Mouse (Mus musculus): ENCODE measurements at regions not wholly inside any gene's neighbourhood (a gene's known extent, or its start where the extent isn't known, plus 50 kb on each side); places are given as distances from the start of the nearest gene placed in this dataset.

DNA sequence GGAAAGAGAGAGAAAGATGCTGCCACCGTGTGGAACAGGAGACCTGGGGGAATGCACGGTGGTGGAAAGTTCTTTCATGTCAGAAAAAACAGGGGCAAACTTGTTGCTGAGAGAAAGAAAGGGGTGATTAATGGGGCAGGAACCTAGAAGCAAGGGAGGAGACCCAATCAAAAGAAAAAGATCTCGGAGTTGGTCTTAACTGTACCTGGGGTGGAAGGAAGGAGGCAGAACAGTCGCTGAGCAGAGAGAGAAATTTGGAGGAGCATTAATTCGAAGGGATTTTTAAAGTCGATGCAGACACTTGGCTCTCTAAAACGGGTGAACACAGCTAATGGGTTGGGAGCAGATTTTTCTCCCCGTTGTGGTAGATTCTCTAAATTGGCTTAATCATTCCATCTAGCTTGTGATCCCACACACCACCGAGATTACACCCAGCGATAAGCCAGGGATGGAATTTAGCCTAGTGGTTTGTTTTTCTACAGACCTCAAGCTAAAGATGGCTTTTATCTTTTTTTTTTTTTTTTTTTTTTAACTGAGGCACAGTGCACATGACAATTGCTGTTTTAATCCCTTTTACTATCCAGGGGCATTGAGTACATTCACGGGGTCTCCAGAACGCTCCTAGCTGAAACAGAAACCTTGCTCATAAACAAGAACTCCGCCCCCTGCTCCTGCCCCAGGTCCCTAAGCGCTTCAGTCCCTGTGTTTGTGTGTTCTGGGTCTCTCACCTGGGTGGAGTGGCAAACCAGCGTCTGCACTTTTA is 73.1 kb upstream of the Cpm start:
- DNase-seq, result no peak

DNA sequence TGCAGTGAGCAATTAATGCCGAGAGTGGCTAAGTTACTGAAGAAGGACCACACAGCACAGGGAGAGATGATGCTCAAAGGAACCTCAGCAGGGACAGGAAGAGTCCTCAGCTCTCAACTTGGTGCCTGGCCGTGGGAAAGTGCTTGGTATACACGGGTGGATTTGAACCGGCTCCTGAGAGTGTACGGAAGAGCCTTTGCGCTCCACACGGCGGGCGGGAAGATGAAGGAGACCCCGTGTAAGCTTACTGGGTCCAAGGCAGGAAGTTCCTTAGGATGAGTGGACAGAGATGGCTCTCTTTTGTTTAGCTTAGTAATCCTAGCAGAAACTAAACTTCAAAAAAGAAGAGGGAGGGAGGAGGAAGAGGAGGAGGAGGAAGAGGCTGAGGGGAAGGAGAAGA is 73.8 kb upstream of the Cpm start:
- DNase-seq, result no peak

DNA sequence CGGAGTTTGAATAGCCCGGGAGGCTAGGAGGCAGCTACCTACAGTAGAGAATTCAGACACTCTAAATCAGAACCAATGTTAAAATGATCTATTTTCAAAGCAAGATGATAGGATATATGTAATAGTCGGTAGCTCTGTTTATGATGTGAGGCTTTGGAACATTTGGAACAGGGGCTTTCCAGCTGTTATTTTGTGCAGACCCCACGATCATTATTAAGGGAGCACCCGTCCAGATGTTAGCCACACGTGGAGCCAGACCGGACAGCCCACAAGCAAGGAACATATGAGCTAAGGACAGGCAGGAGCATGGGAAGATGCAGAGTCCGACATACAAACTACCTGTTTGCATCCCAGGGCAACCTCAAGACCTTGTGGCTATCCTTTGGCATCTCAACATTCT is 74.3 kb upstream of the Cpm start:
- no peak for DNase-seq

DNA sequence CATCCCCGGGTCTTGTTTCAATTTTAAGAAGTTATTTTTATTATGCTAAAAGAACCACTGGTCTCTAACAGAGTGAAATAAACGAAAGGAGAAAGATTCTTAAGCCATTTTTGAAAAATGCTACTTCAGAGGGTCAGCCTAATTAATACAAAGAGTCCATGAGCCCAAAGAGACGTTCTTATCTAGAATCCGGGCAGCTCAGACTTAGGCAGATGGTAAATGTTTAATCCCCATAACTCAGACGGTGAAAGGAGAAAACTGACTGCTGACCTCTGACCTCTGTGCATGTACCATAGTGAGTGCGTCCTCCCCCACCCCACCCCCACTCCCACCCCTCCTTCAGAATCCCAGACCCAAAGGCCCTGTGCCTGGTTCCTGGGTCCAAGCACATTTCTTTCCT is 74.8 kb upstream of the Cpm start:
- no peak for DNase-seq

DNA sequence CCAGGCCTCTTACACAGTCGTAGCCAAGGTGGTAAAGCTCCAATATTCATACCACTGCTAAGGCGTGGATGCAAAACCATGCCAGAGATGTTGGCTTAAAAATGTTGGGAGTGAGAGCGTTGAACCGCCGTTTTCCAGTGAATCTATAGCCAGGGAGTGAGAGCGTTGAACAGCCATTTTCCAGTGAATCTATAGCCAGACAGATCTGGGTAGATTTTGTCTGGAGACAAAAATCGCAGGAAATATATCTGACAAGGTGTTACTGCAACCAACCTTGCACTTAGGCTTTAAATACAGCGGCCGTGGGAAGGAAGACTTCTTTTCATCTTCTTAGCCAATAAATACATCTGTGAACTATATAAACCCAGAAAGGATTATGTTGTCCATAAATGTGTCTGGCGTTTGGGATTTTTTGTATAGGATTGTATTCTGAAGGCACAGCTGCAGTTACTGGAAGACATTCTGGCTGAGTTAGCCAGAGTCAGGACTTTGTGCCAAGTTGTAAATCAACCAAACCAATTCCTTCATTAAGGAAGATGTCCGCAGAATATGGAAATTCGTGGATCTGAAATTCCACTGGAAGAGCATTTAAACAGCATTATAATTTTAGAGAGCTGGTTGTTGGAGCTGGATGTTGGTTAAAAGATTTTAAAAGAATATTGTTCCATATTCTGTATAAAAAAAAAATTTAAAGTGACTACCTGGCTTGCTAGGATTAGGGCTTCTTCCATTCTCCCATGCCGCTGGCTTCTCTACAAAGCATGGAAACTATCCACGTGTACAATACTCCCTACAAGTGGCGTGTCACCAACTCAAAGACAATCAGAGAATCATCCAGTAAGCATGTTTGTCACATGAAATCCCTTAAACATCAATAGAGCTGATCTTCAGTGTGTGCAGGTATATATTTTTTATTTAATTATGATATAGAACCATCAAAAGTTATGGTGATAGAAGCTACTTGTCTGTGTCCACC is 75.8 kb upstream of the Cpm start:
- no peak for DNase-seq

DNA sequence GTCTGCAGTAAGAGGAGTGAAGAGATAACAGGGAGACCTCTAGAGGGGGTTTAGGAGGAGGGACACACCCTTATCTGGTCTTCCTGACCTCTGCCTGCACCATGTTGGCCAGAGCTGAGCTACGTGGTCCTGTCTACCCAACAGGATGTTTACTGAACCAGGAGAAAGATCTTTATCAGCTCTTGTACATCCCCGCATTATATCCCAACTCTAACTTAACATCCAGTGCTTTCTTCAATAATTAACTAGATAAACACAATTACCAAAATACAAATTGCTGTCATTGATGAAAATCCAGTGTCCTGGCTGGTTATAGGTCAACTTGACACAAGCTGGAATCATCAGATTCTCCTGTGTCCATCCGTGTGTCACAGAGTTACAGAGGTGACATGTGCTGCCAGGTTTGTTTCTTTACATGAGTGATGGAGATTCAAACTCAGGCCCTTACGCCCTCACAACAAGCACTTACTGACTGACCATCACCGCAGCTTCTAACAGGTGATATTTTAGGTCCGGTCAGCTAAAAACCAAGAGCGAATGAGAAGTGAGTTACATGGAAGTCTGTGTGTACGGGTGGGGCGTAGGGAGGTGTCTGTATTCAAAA is 77.1 kb upstream of the Cpm start:
- DNase-seq, result no peak

DNA sequence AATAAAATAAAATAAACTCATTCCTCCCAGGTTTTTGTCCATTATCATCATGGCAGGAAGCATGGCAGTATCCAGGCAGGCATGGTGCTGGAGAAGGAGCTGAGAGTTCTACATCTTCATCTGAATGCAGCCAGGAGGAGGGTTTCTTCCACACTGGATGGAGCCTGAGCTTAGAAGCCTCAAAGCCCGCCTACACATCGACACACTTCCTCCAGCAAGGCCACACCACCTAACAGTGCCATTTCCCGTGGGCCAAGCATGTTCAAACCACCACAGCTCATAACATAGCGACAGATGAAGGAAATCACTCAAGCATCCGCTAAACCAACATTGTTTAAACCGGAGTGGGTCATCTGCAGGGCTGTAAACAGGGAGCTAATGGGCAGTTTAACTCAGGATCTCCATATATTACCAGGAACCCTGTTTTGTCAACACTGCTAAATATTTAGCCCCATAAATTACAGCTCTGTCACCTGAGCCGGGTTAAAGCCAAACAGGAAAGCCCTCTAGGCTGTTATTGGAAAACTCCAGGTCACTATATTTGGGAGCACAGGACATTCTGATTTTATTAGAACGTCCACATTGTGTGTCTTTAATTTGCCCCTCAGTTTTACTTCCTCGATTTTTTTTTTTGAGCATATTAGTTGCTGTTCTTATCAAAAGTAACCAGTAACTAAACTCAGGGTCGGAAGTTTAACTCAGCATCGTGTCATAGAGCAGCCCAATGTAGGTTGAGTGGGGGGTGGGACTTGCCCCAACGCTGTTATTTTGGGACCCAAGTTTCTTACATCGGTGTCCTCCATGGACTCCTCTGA is 77.9 kb upstream of the Cpm start:
- DNase-seq, result no peak

DNA sequence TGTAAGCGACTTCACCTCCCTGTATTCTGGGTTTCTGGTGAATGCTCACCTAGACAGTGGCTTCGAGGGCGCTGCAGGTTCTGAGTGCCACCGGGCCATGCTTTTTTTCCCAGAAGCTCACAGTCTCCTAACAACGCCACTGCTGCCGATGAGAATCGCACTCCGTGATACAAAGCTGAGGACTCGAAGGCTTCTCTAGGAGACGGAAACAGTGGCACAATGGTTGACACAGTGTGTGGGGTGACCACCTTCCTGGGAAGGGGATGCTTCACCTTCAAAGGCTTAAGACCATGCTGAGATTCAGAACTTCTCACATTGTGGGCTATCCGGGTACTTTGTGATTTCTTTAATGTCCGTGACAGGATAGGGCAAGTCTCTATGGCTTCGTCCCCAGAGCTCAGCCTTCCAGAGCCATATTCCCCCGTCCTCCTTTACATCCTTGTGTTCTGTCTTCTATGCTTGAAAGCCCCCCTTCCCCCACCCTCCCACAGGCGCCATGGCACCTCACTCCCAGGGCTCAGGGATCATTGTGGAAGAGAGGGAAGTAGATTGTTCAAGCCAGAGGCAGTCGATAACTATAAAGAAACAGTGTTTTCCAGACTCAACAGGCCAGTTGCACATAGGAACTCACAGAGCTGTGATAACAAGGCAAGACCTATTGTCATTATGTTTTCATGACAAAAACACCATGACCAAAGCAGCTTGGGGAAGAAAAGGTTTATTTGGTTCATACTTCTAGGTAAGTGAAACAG is 79.3 kb upstream of the Cpm start:
- no peak for DNase-seq

DNA sequence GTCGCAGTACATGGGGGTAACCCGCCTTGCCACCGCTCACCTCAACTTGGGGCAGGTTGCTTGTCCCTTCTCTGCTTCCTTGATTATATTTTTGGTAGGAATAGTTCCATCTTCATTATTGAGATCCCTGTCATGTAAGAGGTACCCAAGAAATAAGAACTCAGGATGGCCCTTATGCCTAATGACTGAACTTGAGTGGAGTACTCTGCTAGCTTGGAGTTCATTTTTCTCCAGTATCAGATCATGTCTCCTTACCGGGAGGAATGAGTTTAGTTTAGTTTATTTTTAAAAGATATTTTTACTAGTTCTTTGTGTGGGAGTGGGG is 79.8 kb upstream of the Cpm start:
- DNase-seq, result no peak

DNA sequence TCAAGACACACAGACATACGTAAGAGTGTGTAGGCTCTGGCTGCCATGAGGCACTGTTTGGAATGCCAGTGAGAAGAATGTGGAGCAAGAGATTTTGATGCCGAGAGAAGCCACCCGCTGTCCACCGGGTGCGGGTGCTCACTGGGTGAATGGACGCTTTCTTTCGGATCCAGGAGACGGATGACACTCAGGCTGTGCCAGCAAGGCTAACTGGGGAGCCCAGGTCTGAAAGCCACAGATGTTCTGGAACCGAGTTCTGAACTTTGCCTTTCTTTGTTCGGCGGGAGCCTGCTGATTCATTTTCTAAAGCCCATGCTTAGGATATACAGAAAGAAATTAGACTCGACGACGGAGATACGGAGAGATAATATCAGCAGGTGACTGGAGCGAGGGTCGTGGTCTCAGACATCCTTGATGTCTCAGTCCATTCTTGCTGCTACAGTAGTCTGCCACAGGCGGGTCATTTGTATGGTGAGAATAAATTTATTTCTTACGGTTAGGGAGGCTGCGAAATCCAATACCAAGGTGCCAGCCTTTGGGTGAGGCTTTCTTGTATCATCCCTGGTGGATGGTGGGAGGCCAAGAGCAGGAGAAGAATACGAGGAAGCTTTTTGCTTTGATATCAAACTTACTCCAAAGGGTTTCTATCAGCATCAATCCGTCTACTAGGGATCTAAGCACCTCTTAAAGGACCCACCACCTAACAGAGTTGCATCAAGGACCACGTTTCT is 80.4 kb upstream of the Cpm start:
- no peak for DNase-seq

DNA sequence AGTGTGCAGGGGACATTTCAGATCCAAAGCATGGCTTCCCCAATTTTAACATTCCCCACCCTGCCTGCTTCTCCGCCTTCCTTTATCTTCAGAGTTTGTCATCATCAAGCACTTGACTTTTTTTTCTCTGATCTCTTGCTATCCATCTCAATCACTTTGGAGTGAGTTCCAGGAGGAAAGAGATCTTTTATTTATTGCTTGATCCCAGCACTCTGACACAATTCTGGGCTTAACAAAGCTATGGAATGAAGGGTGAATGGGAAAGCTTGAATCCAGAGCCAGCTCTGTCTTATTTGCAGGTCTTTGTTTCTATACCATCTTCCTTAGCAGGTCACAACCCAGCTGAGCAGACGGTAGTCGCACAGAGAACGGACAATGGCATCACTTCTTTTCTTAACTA is 81.0 kb upstream of the Cpm start:
- DNase-seq, result no peak

DNA sequence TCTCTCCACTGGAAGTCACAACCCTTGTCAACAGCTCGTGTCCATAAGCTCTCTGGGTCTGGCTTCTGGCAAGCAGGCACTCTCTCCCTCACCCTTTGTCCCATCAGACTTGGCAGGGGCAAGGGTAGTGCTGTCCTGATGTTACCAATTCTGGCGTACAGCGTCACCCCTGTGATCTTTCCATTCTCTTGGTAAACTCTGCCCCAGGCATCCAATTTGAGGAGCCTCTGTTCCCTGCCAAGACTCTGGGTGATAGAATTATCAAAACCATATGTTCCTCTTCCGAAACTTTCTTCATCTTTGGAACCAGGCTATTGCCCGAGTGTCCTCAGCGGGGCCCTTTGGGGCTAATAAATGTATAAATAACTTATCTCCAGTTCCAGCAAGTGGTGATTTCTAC is 82.0 kb upstream of the Cpm start:
- no peak for DNase-seq

DNA sequence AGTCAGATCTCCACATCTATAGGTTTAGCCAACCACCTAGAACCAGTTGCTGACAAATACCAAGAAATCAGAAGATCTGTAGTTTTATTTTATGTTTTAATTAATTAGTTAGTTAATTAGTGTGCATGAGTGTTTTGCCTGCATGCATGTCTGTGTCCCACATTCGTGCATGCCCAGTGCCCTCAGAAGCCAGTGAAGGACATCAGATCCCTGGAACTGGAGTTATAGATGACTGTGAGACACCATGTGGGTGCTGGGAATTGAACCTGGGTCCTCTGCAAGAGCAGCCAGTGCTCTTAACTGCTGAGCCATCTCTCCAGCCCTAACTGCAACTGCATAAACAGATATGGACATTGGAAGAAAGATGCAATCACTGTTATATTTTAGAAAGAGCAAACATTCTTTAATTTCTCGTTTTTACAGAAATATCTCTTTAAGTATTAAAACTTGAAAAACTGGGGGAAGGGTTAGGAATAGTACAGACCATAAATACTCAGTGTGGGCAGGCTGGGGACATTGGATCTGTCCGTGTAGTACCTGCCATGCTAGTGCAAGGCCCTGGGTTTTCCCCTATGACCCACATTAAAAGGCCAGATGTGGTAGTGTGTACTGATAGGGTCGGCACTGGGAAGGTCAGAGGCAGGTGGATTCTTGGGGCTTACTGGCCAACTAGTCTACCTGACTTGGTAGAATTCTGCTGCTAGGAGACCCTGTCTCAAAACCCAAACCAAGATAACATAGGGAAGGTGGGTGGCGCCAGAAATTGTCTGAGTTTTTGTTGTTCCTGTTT is 83.3 kb upstream of the Cpm start:
- no peak for DNase-seq

DNA sequence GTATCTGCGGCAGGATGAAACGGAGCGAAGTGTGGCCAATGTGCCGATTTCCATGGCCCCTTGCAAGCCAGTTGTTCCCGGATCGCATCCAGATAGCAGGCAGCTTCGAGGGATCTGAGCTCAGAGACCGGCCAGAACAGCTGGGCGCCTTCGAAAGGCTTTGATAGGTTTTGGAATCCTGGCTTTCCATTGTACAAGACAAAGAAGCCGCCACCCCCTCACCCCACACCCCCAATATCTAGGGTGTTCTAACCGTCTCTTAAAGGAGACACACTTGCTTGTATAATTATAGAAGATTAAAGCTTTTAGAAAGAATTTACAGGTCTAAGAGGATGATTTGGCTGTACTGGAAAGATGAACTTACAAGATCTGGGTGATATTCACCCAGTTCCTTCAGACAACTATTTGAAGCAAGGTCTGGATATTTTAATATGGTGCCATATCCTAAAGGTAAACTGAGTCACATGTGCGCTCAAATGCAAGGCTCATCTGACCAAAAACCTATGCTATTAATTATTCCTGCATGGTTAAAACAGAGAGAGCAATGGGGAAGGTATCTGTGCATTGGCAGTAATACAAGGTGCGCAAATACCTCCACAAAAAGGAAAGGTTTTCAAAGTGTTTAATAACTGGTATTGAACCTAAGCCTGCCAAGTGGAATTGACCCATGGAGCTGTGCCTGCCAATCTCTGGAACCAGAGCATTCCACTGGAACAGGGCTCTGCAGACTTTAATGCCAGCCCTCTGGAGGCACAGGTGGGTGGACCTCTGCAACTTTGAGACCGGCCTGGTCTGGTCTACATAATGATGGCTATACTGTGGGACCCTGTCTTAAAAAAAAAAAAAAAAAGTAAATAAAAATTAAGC is 84.4 kb upstream of the Cpm start:
- peak; percentile 30 for DNase-seq

DNA sequence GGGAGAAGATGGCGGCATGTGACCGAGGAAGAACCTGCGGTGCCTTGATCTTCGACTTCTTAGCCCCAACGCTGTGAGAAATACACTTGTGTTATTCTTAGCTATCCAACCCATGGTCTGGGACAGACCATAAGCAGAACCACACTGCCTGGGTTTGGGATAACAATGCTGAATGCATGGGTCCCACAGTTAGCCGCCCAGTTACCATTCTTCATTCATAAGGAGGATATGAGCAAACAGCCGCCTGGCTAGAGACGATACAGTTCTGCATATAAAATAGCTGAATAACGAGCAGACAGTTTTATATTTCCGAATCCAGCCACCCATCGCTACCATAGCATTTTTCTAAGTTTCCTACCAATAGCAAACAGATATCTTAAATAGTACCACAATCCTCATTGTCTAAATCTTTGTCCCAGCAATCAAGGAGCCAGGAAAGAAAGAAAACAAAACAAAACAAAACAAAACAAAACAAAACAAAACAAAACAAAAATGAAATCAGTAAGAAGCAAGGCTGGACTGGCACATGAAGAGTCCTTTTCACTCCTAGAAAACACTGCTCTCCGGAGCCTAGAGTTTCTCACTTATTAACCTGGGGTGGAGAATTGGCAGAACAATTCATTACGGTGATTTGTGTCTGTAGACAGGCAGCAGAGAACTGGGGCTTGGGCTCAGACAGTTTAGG is 85.2 kb upstream of the Cpm start:
- DNase-seq, result no peak

DNA sequence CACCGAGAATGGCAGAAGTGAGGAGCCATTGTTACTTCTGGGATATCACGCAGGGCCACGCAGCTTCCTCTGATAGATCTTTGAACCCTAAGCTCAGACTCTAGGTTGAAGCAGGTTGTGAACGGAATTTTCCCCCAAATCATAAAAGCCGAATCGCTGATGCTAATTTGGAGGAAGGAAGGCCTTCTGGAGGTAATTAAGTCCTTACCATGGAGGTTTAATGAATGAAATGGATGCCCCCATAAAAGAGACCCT is 85.7 kb upstream of the Cpm start:
- DNase-seq, result no peak

DNA sequence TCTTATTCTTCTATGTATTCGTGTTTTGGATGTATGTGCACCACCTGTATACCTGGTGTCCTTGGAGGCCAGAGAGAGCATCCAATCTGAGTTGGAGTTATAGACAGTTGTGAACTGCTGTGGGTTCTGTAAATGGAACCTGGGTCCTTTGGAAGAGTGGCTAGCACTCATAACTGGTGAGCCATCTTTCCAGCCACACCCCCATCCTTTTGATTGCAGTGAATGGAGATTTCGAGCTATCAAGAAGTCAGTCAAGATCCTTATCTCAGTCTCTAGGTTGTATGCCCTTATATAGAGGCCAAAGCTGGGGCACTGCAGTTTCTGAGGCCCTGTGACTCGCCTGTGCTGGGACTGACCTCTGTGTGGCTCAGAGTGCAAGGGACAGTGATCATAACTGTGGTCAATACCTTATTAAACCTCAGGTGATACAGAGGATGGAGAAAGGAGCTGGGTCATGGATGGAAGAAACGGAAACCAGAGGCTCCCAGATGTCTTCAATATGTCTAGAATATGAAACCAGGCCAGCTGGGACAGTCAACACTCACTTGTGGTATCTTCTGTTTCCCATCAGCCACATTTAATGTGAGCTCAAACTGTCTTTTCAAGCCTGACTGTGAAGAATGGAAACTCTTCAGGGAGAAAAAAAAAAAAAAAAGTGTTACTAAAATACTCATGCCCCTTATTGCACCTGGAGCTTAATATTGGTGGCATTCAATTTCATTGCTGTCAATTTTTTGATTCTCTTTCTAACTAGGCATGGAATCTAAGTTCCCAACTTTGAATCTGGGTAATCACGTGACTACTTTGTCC is 86.2 kb upstream of the Cpm start:
- DNase-seq, result no peak

DNA sequence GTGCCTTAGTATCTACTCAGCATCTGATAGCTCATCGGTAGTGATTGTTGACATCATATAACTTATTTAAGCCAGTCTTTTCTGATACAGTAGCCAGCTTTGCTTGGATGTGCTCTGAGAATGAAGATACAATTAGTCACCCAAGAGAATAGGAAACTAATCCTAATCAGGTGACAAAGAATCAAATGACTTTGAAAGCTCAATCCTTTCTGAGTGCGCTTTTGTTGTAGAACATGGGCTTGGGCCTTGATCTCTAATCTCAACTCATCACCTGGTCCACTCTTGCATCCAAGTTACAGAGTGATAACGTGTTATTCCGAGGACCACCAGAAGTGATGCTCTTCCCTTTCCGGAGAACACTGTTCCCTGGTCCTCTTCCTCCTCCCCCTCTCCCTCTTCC is 86.9 kb upstream of the Cpm start:
- no peak for DNase-seq

Measured in gastrocnemius, postnatal 10 days (tissue).